Mouse (Mus musculus) MEL (cell line): ENCODE results near the gene Drg1.

ENCODE experiments used
- EP300 ChIP-seq, 2 experiments: IDR thresholded peaks; 2 replicates each; pipeline ENCODE4 v1.6.1; 2011; ENCODE audit warnings: improper control_type of control experiment in 2 of 2, low read length in 2 of 2, low read depth in 1 of 2, mild to moderate bottlenecking in 1 of 2
- POLR2A ChIP-seq, 2 experiments: IDR thresholded peaks; 2 replicates each; pipeline ENCODE4 v1.6.1; 2011 to 2012; ENCODE audit warnings: low read length in 2 of 2, mild to moderate bottlenecking in 2 of 2, control low read depth in 1 of 2, improper control_type of control experiment in 1 of 2, low read depth in 1 of 2, moderate library complexity in 1 of 2; ENCODE audit not compliant: control insufficient read depth in 1 of 2, insufficient read depth in 1 of 2, poor library complexity in 1 of 2
- ZC3H11A ChIP-seq: IDR thresholded peaks from 2 replicates; pipeline ENCODE4 v1.6.1; 2012; ENCODE audit warnings: low read depth, mild to moderate bottlenecking, inconsistent platforms, low read length, improper control_type of control experiment

- TF ChIP-seq ZC3H11A (no peak), POLR2A (IDR thresholded peaks at IDR 0.05; ENCODE audit: control insufficient read depth in 1 of 2, insufficient read depth in 1 of 2, low read depth in 1 of 2, low read length in 2 of 2, poor library complexity in 1 of 2) (no peak), EP300 (IDR thresholded peaks at IDR 0.05; ENCODE audit: low read depth in 1 of 2, low read length in 2 of 2) (no peak)
Observed at GRCm38 (mm10) chr11:3206783-3207182, 59.4 kb downstream of the Drg1 start.
